Mouse (Mus musculus): ENCODE data around the gene Nxph2. TPM values are rescaled to one million over a fixed set of nuclear protein-coding genes. Genes with fewer than 3 reads are reported as not detected.
"Not testable (repeated sequence)": the region's sequence is repeated elsewhere in the genome, so short reads cannot be mapped to it uniquely, and the experiment has no call there.

The Nxph2 gene
- polyA plus RNA-seq (2015; fragmentation: Nextera tagmentation; extraction: Ambion mirVana), result not detected in 2 replicates

- peaks cover 24% of the 10 kb centered on the region for H3K27me3 ChIP-seq (replicated peaks)
- no peak for ATAC-seq (ENCODE audit: extremely low read depth, insufficient number of reproducible peaks, low FRiP score, low TSS enrichment)
- H3K9ac ChIP-seq, result no peak within 1 kb of the TSS
- WGBS, result 2% methylated on average over 31 of the region's 31 CpGs
- no peak within 1 kb of the TSS for H3K27ac ChIP-seq (replicated peaks)
- no peaks in the 10 kb centered on the region for H3K9me3 ChIP-seq
- H3K4me3 ChIP-seq, result peak within 1 kb of the TSS; percentile 39
- H3K4me2 ChIP-seq, result peak within 1 kb of the TSS; percentile 63
- H3K4me1 ChIP-seq, result no peaks in the 10 kb centered on the region
- H3K36me3 ChIP-seq, result no peaks in the 10 kb centered on the region
Observed at GRCm38 (mm10) chr2:23320746-23321585, at the start of gene Nxph2. Gene Nxph2 (plus strand): TSS chr2:23321246.

GRCm38 (mm10) chr2:23290991-23291390 is 30.1 kb upstream of the Nxph2 start:
- not testable (repeated sequence) for H3K27me3 ChIP-seq (replicated peaks); H3K9ac ChIP-seq; H3K4me1 ChIP-seq; H3K36me3 ChIP-seq; H3K27ac ChIP-seq (replicated peaks); H3K4me3 ChIP-seq; H3K4me2 ChIP-seq; ATAC-seq (ENCODE audit: extremely low read depth, insufficient number of reproducible peaks, low FRiP score, low TSS enrichment); H3K9me3 ChIP-seq
- WGBS, result 46% methylated on average over 19 of the region's 19 CpGs

- ATAC-seq (ENCODE audit: extremely low read depth, insufficient number of reproducible peaks, low FRiP score, low TSS enrichment), result no peak
- no peak overlapping the region for H3K9ac ChIP-seq
- H3K36me3 ChIP-seq, result no peaks in the 10 kb centered on the region
- no peaks in the 10 kb centered on the region for H3K9me3 ChIP-seq
- H3K27ac ChIP-seq (replicated peaks), result no peak overlapping the region
- WGBS, result 9% methylated on average over 1 of the region's 1 CpGs
- H3K27me3 ChIP-seq (replicated peaks), result peaks cover 5% of the 10 kb centered on the region; the same call in 1 of the 2 replicates
- H3K4me3 ChIP-seq, result no peak overlapping the region
- no peak overlapping the region for H3K4me2 ChIP-seq
- H3K4me1 ChIP-seq, result no peaks in the 10 kb centered on the region
Observed at GRCm38 (mm10) chr2:23314869-23315268, 6.2 kb upstream of the Nxph2 start.

Other genes starting within 250 kb of the Nxph2 start
- 7.8 and 8.0 TPM in 2 replicates for gene Mastl, start 165.2 kb upstream of the Nxph2 start, polyA plus RNA-seq (2015; fragmentation: Nextera tagmentation; extraction: Ambion mirVana)
- 44.0 and 45.0 TPM in 2 replicates for gene Yme1l1, start 164.9 kb upstream of the Nxph2 start, polyA plus RNA-seq (2015; fragmentation: Nextera tagmentation; extraction: Ambion mirVana)
- gene 4931423N10Rik, start 113.8 kb upstream of the Nxph2 start, polyA plus RNA-seq (2015; fragmentation: Nextera tagmentation; extraction: Ambion mirVana), result not detected in 2 replicates